Mouse (Mus musculus): ENCODE results near the gene Gm20509. TPM values are rescaled to one million over a fixed set of nuclear protein-coding genes. Genes with fewer than 3 reads are reported as not detected.
A peak's percentile ranks its signal among the peaks of the same experiment; 100 is the strongest.

Gm20509 gene
- total and polyA plus RNA-seq, 3 experiments = not detected

DNA sequence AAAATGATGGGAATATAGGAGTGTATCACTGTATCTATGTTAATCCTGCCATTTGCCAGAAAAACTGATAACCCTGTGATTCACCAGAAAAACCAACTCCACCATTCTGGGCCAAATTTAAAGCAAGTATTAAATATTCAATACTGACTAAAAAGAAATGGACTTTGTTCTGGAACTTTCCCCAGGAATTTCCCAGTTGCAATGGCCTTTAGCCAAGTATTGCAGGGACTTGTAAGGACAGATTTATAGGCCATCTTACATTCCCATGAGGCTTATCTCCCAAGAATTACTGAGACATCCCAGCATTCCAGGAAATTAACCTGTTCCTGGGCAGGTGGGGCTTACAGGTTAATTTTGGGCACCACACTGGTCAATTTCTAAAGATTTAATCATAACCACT lies 3.5 kb downstream of the Gm20509 start:
- Histone ChIP-seq H3K27ac (ENCODE audit: insufficient read depth, low read depth) (no peak overlapping the region), H3K79me2 (replicated peaks; ENCODE audit: control insufficient read depth, extremely low read depth, insufficient read depth, poor library complexity, severe bottlenecking) (no peaks in the 10 kb centered on the region), H3K27me3 (replicated peaks) (no peaks in the 10 kb centered on the region), H3K9me3 (replicated peaks; ENCODE audit: low read length) (no peaks in the 10 kb centered on the region), H3K9ac (ENCODE audit: insufficient read depth, low read depth) (no peak overlapping the region), H3K4me3 (replicated peaks in 1 of 3; ENCODE audit: low read depth in 2 of 3, low read length in 2 of 3, poor library complexity in 1 of 3) (no peak overlapping the region), H3K36me3 (replicated peaks in 1 of 2; ENCODE audit: control insufficient read depth in 1 of 2, insufficient read depth in 1 of 2, low read length in 1 of 2) (peaks cover 0 to 7% of the 10 kb centered on the region in 2 experiments), H3K4me2 (ENCODE audit: insufficient read depth, low read depth, poor library complexity, severe bottlenecking) (no peak overlapping the region), H3K4me1 (ENCODE audit: control insufficient read depth in 1 of 2, insufficient read depth in 2 of 2) (peaks cover 0 to 21% of the 10 kb centered on the region in 2 experiments; a peak in 2 of 4 replicates)
- in situ Hi-C loops (cut with MboI; ENCODE audit: low pct_ligation_motif_present, low pct_unique_long_range_greater_than_20kb, low sequenced_read_pairs) = no loop called here
- no peak for TF ChIP-seq NELFE (IDR thresholded peaks at IDR 0.05; ENCODE audit: low read depth, low read length)
- TF ChIP-seq POLR2AphosphoS2 (IDR thresholded peaks at IDR 0.05; ENCODE audit: low read depth, low read length) = no peak
- TF ChIP-seq ZC3H11A (IDR thresholded peaks at IDR 0.05; ENCODE audit: low read depth, low read length) = no peak
- no peak for TF ChIP-seq ZMIZ1 (IDR thresholded peaks at IDR 0.05; ENCODE audit: low read depth, low read length)
- no peak for TF ChIP-seq MAFK (IDR thresholded peaks at IDR 0.05; ENCODE audit: insufficient replicate concordance, low read length)
- TF ChIP-seq CHD1 (IDR thresholded peaks at IDR 0.05; ENCODE audit: low read depth, low read length) = no peak
- TF ChIP-seq SMC3 (IDR thresholded peaks at IDR 0.05; ENCODE audit: low read depth, low read length) = no peak
- no peak for TF ChIP-seq EP300 (IDR thresholded peaks at IDR 0.05; ENCODE audit: low read length)
- TF ChIP-seq MYC (IDR thresholded peaks at IDR 0.05; ENCODE audit: low read depth, low read length) = no peak
- TF ChIP-seq HCFC1 (IDR thresholded peaks at IDR 0.05; ENCODE audit: low read depth, low read length) = no peak
- TF ChIP-seq RAD21 (IDR thresholded peaks at IDR 0.05; ENCODE audit: low read depth, low read length) = no peak
- no peak for TF ChIP-seq KAT2A (IDR thresholded peaks at IDR 0.05; ENCODE audit: insufficient replicate concordance, low read length)
- dilution Hi-C loops (cut with MboI; ENCODE audit: extremely low pct_ligation_motif_present, extremely low pct_unique_long_range_greater_than_20kb, low sequenced_read_pairs) = no loop called here
- DNase-seq (ENCODE audit: extremely low read depth) = no peak

- peaks cover 29% of the 10 kb centered on the region for H3K79me2 ChIP-seq (replicated peaks; ENCODE audit: control insufficient read depth, extremely low read depth, insufficient read depth, poor library complexity, severe bottlenecking)
- no peaks in the 10 kb centered on the region for H3K27me3 ChIP-seq (replicated peaks)
- H3K9me3 ChIP-seq (replicated peaks; ENCODE audit: low read length) = no peaks in the 10 kb centered on the region
- H3K4me1 ChIP-seq (ENCODE audit: control insufficient read depth in 1 of 2, insufficient read depth in 2 of 2) = peaks cover 0 to 15% of the 10 kb centered on the region in 2 experiments; a peak in 2 of 4 replicates
- in situ Hi-C loops (cut with MboI; ENCODE audit: low pct_ligation_motif_present, low pct_unique_long_range_greater_than_20kb, low sequenced_read_pairs) (no loop called here), dilution Hi-C loops (cut with MboI; ENCODE audit: extremely low pct_ligation_motif_present, extremely low pct_unique_long_range_greater_than_20kb, low sequenced_read_pairs) (no loop called here)
- peak within 1 kb of the TSS; percentile 95 for H3K4me2 ChIP-seq (ENCODE audit: insufficient read depth, low read depth, poor library complexity, severe bottlenecking)
- DNase-seq (ENCODE audit: extremely low read depth) = peak; percentile 94
- peaks cover 18 to 30% of the 10 kb centered on the region in 2 experiments for H3K36me3 ChIP-seq (replicated peaks in 1 of 2; ENCODE audit: control insufficient read depth in 1 of 2, insufficient read depth in 1 of 2, low read length in 1 of 2)
- peak within 1 kb of the TSS; percentile 88 for H3K9ac ChIP-seq (ENCODE audit: insufficient read depth, low read depth)
- H3K27ac ChIP-seq (ENCODE audit: insufficient read depth, low read depth) = peak within 1 kb of the TSS; percentile 54
- H3K4me3 ChIP-seq (replicated peaks in 1 of 3; ENCODE audit: low read depth in 2 of 3, low read length in 2 of 3, poor library complexity in 1 of 3) = peak within 1 kb of the TSS; percentile 87 to 99 (median 96)
- TF ChIP-seq ELF1 (IDR thresholded peaks at IDR 0.05; ENCODE audit: low read depth, low read length) (peak; percentile 88), POLR2A (IDR thresholded peaks at IDR 0.05; ENCODE audit: low read depth, low read length) (peak; percentile 83), ZNF384 (IDR thresholded peaks at IDR 0.05; ENCODE audit: low read depth, low read length) (no peak), KAT2A (IDR thresholded peaks at IDR 0.05; ENCODE audit: insufficient replicate concordance, low read length) (peak; percentile 85; the same call in 1 of the 2 replicates), TCF12 (IDR thresholded peaks at IDR 0.05; ENCODE audit: low read depth, low read length) (peak; percentile 73), NRF1 (IDR thresholded peaks at IDR 0.05; ENCODE audit: low read depth, low read length) (peak; percentile 86), JUND (conservative IDR thresholded peaks at IDR 0.05; ENCODE audit: low read depth, low read length) (no peak), USF1 (IDR thresholded peaks at IDR 0.05; ENCODE audit: low read depth, low read length) (peak; percentile 79), CHD2 (IDR thresholded peaks at IDR 0.05; ENCODE audit: low read length) (peak; percentile 76; the same call in 1 of the 2 replicates), NELFE (IDR thresholded peaks at IDR 0.05; ENCODE audit: low read depth, low read length) (peak; percentile 80), USF2 (conservative IDR thresholded peaks at IDR 0.05; ENCODE audit: low read depth, low read length) (peak; percentile 51; the same call in 1 of the 2 replicates), ZMIZ1 (IDR thresholded peaks at IDR 0.05; ENCODE audit: low read depth, low read length) (no peak), IRF4 (IDR thresholded peaks at IDR 0.05; ENCODE audit: low read depth, low read length) (peak; percentile 63; the same call in 1 of the 2 replicates), PAX5 (IDR thresholded peaks at IDR 0.05; ENCODE audit: low read length) (no peak), MAX (IDR thresholded peaks at IDR 0.05; ENCODE audit: low read length) (peak; percentile 66; the same call in 1 of the 2 replicates), ETS1 (conservative IDR thresholded peaks at IDR 0.05; ENCODE audit: low read depth, low read length) (peak; percentile 28; the same call in 1 of the 2 replicates), MXI1 (IDR thresholded peaks at IDR 0.05; ENCODE audit: low read depth, low read length) (peak; percentile 87; the same call in 1 of the 2 replicates), MYC (IDR thresholded peaks at IDR 0.05; ENCODE audit: low read depth, low read length) (peak; percentile 92), HCFC1 (IDR thresholded peaks at IDR 0.05; ENCODE audit: low read depth, low read length) (peak; percentile 88), SIN3A (IDR thresholded peaks at IDR 0.05; ENCODE audit: low read length) (peak; percentile 93), TBP (conservative IDR thresholded peaks at IDR 0.05; ENCODE audit: low read depth, low read length) (peak; percentile 77; the same call in 1 of the 2 replicates), BHLHE40 (IDR thresholded peaks at IDR 0.05; ENCODE audit: low read depth, low read length) (peak; percentile 78), MAZ (IDR thresholded peaks at IDR 0.05; ENCODE audit: low read depth, low read length) (0 out of 2 replicates have a peak, but pooled peaks have one; percentile 30)
Observed at GRCm38 (mm10) chr9:73112919-73113906, 10.9 kb downstream of the Gm20509 start, which contains the start of gene Rsl24d1. Gene Rsl24d1 (plus strand): TSS chr9:73113426.
